Mouse (Mus musculus): ENCODE measurements around the gene 6720489N17Rik. TPM values are rescaled to one million over a fixed set of nuclear protein-coding genes. Genes with fewer than 3 reads are reported as not detected.
A peak's percentile ranks its signal among the peaks of the same experiment; 100 is the strongest.
"Not testable (repeated sequence)": the region's sequence is repeated elsewhere in the genome, so short reads cannot be mapped to it uniquely, and the experiment has no call there.

Gene 6720489N17Rik
- 3.8 and 5.8 TPM in 2 replicates for polyA plus RNA-seq (2012; rRNA removed)
- 10.0 and 10.7 TPM in 2 replicates for polyA plus RNA-seq (2014; fragmentation: Nextera tagmentation; extraction: Ambion mirVana)

DNA sequence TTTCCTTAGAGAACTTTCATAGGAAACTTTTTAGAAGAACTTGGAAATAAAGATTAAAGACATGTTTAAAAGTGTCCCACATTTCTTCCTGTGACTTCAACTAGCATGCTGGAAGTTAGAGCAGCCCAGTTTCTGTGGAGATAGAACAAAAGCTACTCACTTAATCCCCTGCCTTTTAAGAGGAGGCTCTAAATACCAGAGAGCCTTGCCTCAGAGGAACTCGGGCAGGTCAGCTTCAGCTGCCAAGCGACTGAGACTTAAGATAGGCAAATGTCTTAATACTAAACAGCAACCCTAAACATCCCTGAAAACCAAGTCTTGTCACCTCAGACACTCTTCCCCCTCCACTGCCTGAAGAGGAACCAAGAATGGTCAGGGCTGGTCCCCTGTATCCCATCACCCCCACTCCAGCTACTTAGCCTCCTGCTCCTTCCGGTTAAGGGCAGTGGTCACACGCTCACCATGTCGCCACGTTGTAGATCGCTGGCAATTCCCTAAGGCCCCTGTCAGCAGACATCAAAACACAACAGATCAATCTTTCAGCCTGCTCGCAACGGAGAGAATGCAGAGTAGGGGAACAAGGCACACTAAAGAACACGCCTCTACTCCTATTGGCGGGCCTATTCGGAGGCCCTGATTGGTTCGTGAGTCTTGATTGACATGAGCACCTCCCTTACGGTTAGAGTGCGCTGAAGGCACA lies at the start of gene 6720489N17Rik:
TSS of gene 6720489N17Rik (minus strand) at position 606 of the 700 bp plus-strand sequence.
- not testable (repeated sequence) for H3K9me3 ChIP-seq (ENCODE audit: control insufficient read depth, low read length); H3K4me1 ChIP-seq (ENCODE audit: control insufficient read depth, insufficient read depth, low read length); H3K36me3 ChIP-seq (ENCODE audit: control insufficient read depth, insufficient read depth, low read length); H3K27ac ChIP-seq (replicated peaks; ENCODE audit: low read depth, low read length); H3K27me3 ChIP-seq (ENCODE audit: control insufficient read depth, insufficient read depth, low read length)
- H3K4me2 ChIP-seq (replicated peaks; ENCODE audit: low read depth, low read length, severe bottlenecking), result peak within 1 kb of the TSS; percentile 50
- peak; percentile 93 for DNase-seq (ENCODE audit: low spot score)
- 0% methylated on average over 15 of the region's 15 CpGs for WGBS
- H3K9ac ChIP-seq (ENCODE audit: low read depth, low read length, severe bottlenecking), result peak within 1 kb of the TSS; percentile 62
- 0 out of 2 replicates have a peak, but pooled peaks have one; percentile 26 for TF ChIP-seq POLR2A (IDR thresholded peaks at IDR 0.05; ENCODE audit: borderline replicate concordance, extremely low read depth, insufficient read depth, insufficient read length)
- peak within 1 kb of the TSS; percentile 48 for H3K4me3 ChIP-seq (replicated peaks; ENCODE audit: low read length)
- peak; percentile 100 for ATAC-seq (ENCODE audit: low FRiP score, low read depth)

DNA sequence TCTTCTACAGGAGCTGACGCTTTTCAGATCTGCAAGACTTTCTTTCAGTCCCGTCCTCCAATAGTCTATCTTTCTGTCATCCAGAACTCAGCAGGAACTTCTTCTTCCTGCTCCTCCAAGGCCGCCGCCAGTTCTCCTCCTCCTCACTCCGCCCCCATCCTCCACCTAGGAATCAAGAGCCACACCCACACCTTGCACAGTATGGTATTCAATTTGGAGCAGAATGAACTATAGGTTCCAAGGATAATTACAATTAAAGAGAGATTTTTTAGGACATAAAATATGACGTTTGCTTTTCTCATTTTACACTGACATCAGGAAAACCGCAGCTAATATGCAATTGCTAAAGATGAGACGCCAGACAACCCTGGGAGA lies 29.4 kb upstream of the 6720489N17Rik start:
- Histone ChIP-seq H3K9ac (ENCODE audit: low read depth, low read length, severe bottlenecking) (peak overlapping the region; percentile 52; the same call in 1 of the 2 replicates), H3K4me1 (ENCODE audit: control insufficient read depth, insufficient read depth, low read length) (no peaks in the 10 kb centered on the region), H3K4me2 (replicated peaks; ENCODE audit: low read depth, low read length, severe bottlenecking) (peak overlapping the region; percentile 46), H3K27me3 (ENCODE audit: control insufficient read depth, insufficient read depth, low read length) (no peaks in the 10 kb centered on the region), H3K4me3 (replicated peaks; ENCODE audit: low read length) (peak overlapping the region; percentile 51), H3K9me3 (ENCODE audit: control insufficient read depth, low read length) (0 out of 2 replicates have a peak, but pooled peaks cover 4% of the 10 kb centered on the region), H3K27ac (replicated peaks; ENCODE audit: low read depth, low read length) (no peak overlapping the region), H3K36me3 (ENCODE audit: control insufficient read depth, insufficient read depth, low read length) (no peaks in the 10 kb centered on the region)
- TF ChIP-seq POLR2A (IDR thresholded peaks at IDR 0.05; ENCODE audit: borderline replicate concordance, extremely low read depth, insufficient read depth, insufficient read length), result no peak
- no peak for DNase-seq (ENCODE audit: low spot score)
- peak; percentile 71 for ATAC-seq (ENCODE audit: low FRiP score, low read depth)
- WGBS, result 24% methylated on average over 8 of the region's 8 CpGs

DNA sequence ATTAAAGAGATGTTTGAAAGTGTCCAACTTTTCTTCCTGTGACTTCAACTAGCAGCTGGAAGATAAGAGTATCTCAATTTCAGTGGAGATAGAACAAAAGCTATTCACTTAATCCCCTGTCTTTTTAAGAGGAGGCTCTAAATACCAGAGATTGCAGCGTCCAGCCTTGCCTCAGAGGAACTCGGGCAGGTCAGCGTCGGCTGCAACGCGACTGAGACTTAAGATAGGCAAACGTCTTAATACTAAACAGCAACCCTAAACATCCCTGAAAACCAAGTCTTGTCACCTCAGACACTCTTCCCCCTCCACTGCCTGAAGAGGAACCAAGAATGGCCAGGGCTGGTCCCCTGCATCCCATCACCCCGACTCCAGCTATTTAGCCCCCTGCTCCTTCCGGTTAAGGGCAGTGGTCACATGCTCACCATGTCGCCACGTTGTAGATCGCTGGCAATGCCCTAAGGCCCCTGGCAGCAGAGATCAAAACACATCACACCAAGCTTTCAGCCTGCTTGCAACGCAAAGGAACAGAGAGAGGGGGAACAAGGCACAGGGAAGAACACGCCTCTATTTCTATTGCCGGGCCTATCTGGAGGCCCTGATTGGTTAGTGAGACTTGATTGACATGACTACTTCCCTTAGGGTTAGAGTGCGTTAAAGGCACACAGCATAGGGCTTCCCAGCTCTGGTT lies 28.8 kb upstream of the 6720489N17Rik start:
- ATAC-seq (ENCODE audit: low FRiP score, low read depth) (peak; percentile 95), DNase-seq (ENCODE audit: low spot score) (peak; percentile 85)
- H3K4me2 ChIP-seq (replicated peaks; ENCODE audit: low read depth, low read length, severe bottlenecking), result peak overlapping the region; percentile 46
- peak overlapping the region; percentile 52 for H3K9ac ChIP-seq (ENCODE audit: low read depth, low read length, severe bottlenecking)
- H3K27me3 ChIP-seq (ENCODE audit: control insufficient read depth, insufficient read depth, low read length); H3K4me1 ChIP-seq (ENCODE audit: control insufficient read depth, insufficient read depth, low read length); H3K36me3 ChIP-seq (ENCODE audit: control insufficient read depth, insufficient read depth, low read length); H3K27ac ChIP-seq (replicated peaks; ENCODE audit: low read depth, low read length); H3K9me3 ChIP-seq (ENCODE audit: control insufficient read depth, low read length): not testable (repeated sequence)
- H3K4me3 ChIP-seq (replicated peaks; ENCODE audit: low read length), result peak overlapping the region; percentile 51
- 1% methylated on average over 16 of the region's 16 CpGs for WGBS

DNA sequence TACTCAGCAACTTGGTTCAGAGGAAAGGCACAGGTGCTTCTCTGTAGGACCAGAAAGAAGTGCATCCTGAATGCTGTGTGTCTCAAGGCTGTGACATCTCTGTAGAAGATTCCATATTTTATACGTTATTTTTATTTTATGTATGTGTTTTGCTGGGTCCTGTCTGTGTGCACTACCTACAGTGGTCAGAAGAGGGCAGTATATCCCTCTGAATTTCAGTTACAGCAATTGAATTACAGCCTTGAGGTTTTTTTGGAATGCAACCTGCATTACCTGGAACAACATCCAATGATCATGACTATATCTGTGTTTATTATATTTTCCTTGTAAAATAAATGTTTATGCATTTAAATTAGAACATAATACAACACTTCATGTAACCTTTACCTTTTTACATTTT lies 3.1 kb upstream of the 6720489N17Rik start:
- DNase-seq (ENCODE audit: low spot score), result peak; percentile 6
- H3K36me3 ChIP-seq (ENCODE audit: control insufficient read depth, insufficient read depth, low read length); H3K4me3 ChIP-seq (replicated peaks; ENCODE audit: low read length); H3K4me1 ChIP-seq (ENCODE audit: control insufficient read depth, insufficient read depth, low read length); H3K27ac ChIP-seq (replicated peaks; ENCODE audit: low read depth, low read length); H3K4me2 ChIP-seq (replicated peaks; ENCODE audit: low read depth, low read length, severe bottlenecking); H3K27me3 ChIP-seq (ENCODE audit: control insufficient read depth, insufficient read depth, low read length); ATAC-seq (ENCODE audit: low FRiP score, low read depth); H3K9ac ChIP-seq (ENCODE audit: low read depth, low read length, severe bottlenecking); H3K9me3 ChIP-seq (ENCODE audit: control insufficient read depth, low read length): not testable (repeated sequence)
- WGBS, result 53% methylated on average over 1 of the region's 1 CpGs

DNA sequence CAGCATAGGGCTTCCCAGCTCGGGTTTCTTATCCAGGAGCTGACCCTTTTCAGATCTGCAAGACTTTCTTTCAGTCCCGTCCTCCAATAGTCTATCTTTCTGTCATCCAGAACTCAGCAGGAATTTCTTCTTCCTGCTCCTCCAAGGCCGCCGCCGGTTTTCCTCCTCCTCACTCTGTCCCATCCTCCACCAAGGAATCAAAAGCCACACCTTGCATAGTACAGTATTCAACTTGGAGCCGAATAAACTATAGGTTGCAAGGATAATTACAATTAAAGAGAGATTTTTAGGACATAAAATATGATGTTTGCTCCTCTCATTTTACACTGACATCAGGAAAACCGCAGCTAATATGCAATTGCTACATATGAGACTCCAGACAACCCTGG lies 289 bp upstream of the 6720489N17Rik start:
- 7% methylated on average over 7 of the region's 7 CpGs for WGBS
- Histone ChIP-seq H3K4me2 (replicated peaks; ENCODE audit: low read depth, low read length, severe bottlenecking) (peak overlapping the region; percentile 50), H3K9ac (ENCODE audit: low read depth, low read length, severe bottlenecking) (peak overlapping the region; percentile 62; the same call in 1 of the 2 replicates), H3K4me3 (replicated peaks; ENCODE audit: low read length) (peak overlapping the region; percentile 48)
- not testable (repeated sequence) for DNase-seq (ENCODE audit: low spot score); H3K27ac ChIP-seq (replicated peaks; ENCODE audit: low read depth, low read length); H3K36me3 ChIP-seq (ENCODE audit: control insufficient read depth, insufficient read depth, low read length); H3K4me1 ChIP-seq (ENCODE audit: control insufficient read depth, insufficient read depth, low read length); H3K9me3 ChIP-seq (ENCODE audit: control insufficient read depth, low read length); H3K27me3 ChIP-seq (ENCODE audit: control insufficient read depth, insufficient read depth, low read length)
- peak; percentile 73 for ATAC-seq (ENCODE audit: low FRiP score, low read depth)

DNA sequence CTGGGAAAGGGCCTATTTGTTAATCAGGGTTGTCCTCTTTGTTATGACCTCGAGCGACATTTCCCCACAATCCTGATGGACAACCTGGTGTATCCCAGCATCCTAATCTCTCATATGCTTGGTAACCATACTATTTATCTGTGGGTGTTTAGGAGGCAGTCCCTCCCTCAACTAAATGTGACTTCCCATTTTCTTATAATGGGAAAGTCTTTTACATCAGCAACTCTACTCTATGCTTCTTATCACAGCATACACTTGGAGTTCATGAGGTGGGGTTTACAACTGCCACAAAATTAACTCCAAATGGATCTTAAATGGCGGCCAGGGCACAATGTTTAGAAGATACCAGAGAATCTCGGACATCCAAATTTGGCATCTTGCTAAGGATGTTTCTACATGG lies 6.5 kb downstream of the 6720489N17Rik start:
- not testable (repeated sequence) for H3K9me3 ChIP-seq (ENCODE audit: control insufficient read depth, low read length); H3K4me2 ChIP-seq (replicated peaks; ENCODE audit: low read depth, low read length, severe bottlenecking); DNase-seq (ENCODE audit: low spot score); ATAC-seq (ENCODE audit: low FRiP score, low read depth); H3K4me1 ChIP-seq (ENCODE audit: control insufficient read depth, insufficient read depth, low read length); H3K36me3 ChIP-seq (ENCODE audit: control insufficient read depth, insufficient read depth, low read length); H3K27ac ChIP-seq (replicated peaks; ENCODE audit: low read depth, low read length); H3K9ac ChIP-seq (ENCODE audit: low read depth, low read length, severe bottlenecking); H3K4me3 ChIP-seq (replicated peaks; ENCODE audit: low read length); H3K27me3 ChIP-seq (ENCODE audit: control insufficient read depth, insufficient read depth, low read length)
- WGBS, result 97% methylated on average over 4 of the region's 4 CpGs

DNA sequence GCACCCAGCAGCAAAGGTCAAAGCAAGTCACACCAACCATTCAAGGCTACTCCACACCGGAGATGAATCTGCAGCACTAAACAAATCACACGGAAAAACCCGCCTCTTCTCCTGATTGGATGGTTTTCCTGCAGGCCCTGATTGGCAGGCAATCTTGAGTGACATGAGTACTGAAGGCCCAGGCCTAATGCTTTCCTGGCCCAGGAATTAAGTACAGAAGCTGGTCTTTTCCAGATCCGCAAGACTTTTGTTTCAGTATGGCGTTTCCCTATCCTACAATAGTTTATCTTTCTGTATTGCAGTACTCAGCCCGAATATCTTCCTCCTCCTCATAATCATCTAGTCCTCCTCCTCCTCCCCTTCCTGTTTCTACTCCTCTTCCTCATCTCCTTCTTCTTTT lies 52.9 kb downstream of the 6720489N17Rik start, which contains the start of gene Zfp934:
TSS of gene Zfp934 (minus strand) at position 101 of the 400 bp plus-strand sequence.
- 78% methylated on average over 2 of the region's 6 CpGs for WGBS
- H3K27me3 ChIP-seq (ENCODE audit: control insufficient read depth, insufficient read depth, low read length); H3K4me2 ChIP-seq (replicated peaks; ENCODE audit: low read depth, low read length, severe bottlenecking): not testable (repeated sequence)

DNA sequence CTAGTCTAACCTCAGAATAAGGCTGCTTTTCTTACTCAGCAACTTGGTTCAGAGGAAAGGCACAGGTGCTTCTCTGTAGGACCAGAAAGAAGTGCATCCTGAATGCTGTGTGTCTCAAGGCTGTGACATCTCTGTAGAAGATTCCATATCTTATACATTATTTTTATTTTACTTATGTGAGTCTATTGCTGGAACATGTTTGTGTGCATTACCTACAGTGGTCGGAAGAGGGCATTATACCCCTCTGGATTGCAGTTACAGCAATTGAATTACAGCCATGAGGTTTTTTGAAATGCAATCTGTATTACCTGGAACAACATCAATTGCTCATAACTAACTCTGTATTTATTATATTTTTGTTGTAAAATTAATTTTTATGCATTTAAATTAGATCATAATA lies 62.3 kb downstream of the 6720489N17Rik start:
- 29% methylated on average over 1 of the region's 1 CpGs for WGBS
- H3K9me3 ChIP-seq (ENCODE audit: control insufficient read depth, low read length); H3K4me3 ChIP-seq (replicated peaks; ENCODE audit: low read length); H3K27ac ChIP-seq (replicated peaks; ENCODE audit: low read depth, low read length); H3K4me1 ChIP-seq (ENCODE audit: control insufficient read depth, insufficient read depth, low read length); ATAC-seq (ENCODE audit: low FRiP score, low read depth); H3K27me3 ChIP-seq (ENCODE audit: control insufficient read depth, insufficient read depth, low read length); H3K36me3 ChIP-seq (ENCODE audit: control insufficient read depth, insufficient read depth, low read length); H3K9ac ChIP-seq (ENCODE audit: low read depth, low read length, severe bottlenecking); H3K4me2 ChIP-seq (replicated peaks; ENCODE audit: low read depth, low read length, severe bottlenecking); DNase-seq (ENCODE audit: low spot score): not testable (repeated sequence)

More for the DNA sequence above, 52.9 kb downstream of the 6720489N17Rik start, which contains the start of gene Zfp934:
- not testable (repeated sequence) for H3K9me3 ChIP-seq (ENCODE audit: control insufficient read depth, low read length); H3K4me1 ChIP-seq (ENCODE audit: control insufficient read depth, insufficient read depth, low read length); H3K4me3 ChIP-seq (replicated peaks; ENCODE audit: low read length); ATAC-seq (ENCODE audit: low FRiP score, low read depth); H3K27ac ChIP-seq (replicated peaks; ENCODE audit: low read depth, low read length); H3K36me3 ChIP-seq (ENCODE audit: control insufficient read depth, insufficient read depth, low read length); H3K9ac ChIP-seq (ENCODE audit: low read depth, low read length, severe bottlenecking); DNase-seq (ENCODE audit: low spot score)

Data from limb, embryonic 14.5 days (tissue).